Mouse (Mus musculus) G1E (cell line): ENCODE results near the gene Atrnl1. TPM values are rescaled to one million over a fixed set of nuclear protein-coding genes. Genes with fewer than 3 reads are reported as not detected.

Experiments used
- ATAC-seq: 2 replicates; pipeline ENCODE4 v1.8.0; 2016; ENCODE audit warnings: mild to moderate bottlenecking; ENCODE audit not compliant: insufficient number of reproducible peaks, poor library complexity, low FRiP score, severe bottlenecking; ENCODE audit errors: extremely low read depth
- DNase-seq: peaks from one replicate; pipeline ENCODE4 v3.0.0; 2012; ENCODE audit warnings: low spot score
- H3K27me3 ChIP-seq: 2 replicates; pipeline ENCODE4 v1.6.1; 2012; ENCODE audit warnings: mild to moderate bottlenecking, low read length, inconsistent platforms; ENCODE audit not compliant: insufficient read depth
- H3K36me3 ChIP-seq: replicated peaks from 2 replicates; pipeline ENCODE3; 2012; ENCODE audit warnings: mild to moderate bottlenecking, inconsistent platforms
- H3K4me1 ChIP-seq: 2 replicates; pipeline ENCODE4 v1.6.1; 2012; ENCODE audit warnings: low read depth, low read length, inconsistent platforms, mixed read lengths; ENCODE audit not compliant: insufficient read depth
- H3K4me3 ChIP-seq: 2 replicates; pipeline ENCODE4 v1.5.1; 2012; ENCODE audit warnings: low read depth, mild to moderate bottlenecking, inconsistent platforms, low read length, moderate library complexity, mixed read lengths
- H3K9me3 ChIP-seq: replicated peaks from 2 replicates; pipeline ENCODE4 v1.6.1; 2012; ENCODE audit warnings: inconsistent platforms
- CTCF ChIP-seq: IDR thresholded peaks from 2 replicates; pipeline ENCODE4 v1.5.1; 2012; ENCODE audit warnings: low read depth, low read length, inconsistent platforms, mixed read lengths
- GATA1 ChIP-seq: IDR thresholded peaks from 2 replicates; pipeline ENCODE4 v1.6.1; 2012; ENCODE audit warnings: borderline replicate concordance, low read length, inconsistent platforms, mixed read lengths
- GATA2 ChIP-seq: IDR thresholded peaks from 2 replicates; pipeline ENCODE4 v1.6.1; 2012; ENCODE audit warnings: low read depth, low read length, inconsistent platforms, borderline replicate concordance
- POLR2AphosphoS5 ChIP-seq: IDR thresholded peaks from 2 replicates; pipeline ENCODE4 v1.6.1; 2012; ENCODE audit warnings: low read depth, low read length, inconsistent platforms; ENCODE audit not compliant: insufficient replicate concordance
- TAL1 ChIP-seq: conservative IDR thresholded peaks from 2 replicates; pipeline ENCODE4 v1.6.1; 2012; ENCODE audit warnings: low read depth, low read length, inconsistent platforms, mixed read lengths
- polyA plus RNA-seq: library from polyadenylated mRNA; stranded (reverse); fragments of >175 nt; gene quantifications from 2 replicates; pipeline ENCODE4 v1.2.3, GENCODE M21; 2012
- total RNA-seq, 2 experiments: library from RNA; stranded (forward) in 1 of 2; stranded (reverse) in 1 of 2; fragments of 200-1000 nt in 1 of 2; fragments of >200 nt in 1 of 2; fragmentation: Nextera tagmentation in 1 of 2; gene quantifications; 2 replicates each; pipeline ENCODE4 v1.2.3; 2014 to 2017

Atrnl1 gene
- total and polyA plus RNA-seq, 3 experiments, result 0.52 to 5.8 (median 3.2) TPM

DNA sequence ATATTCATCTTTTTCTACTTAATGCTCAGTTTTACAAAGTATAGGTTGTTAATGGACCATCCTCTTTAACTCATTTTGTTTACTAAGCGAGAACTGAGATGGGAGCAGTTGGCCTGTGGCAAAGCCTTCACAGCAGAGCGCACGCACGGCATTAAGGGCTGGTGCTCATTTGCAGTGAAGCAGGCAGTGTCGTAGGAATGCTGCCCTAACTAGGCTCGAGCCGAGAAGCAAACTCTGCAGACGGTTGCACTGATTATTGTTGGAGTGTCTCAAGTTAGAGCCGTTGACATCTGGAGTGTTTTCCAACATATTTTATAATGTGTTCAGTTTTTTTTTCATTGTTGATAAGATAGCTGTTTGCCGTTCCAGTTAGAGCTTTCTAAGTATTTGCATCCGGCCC lies 206.9 kb downstream of the Atrnl1 start:
- ATAC-seq, result no peak
- Histone ChIP-seq H3K9me3 (peaks cover 13% of the 10 kb centered on the region), H3K36me3 (no peaks in the 10 kb centered on the region), H3K4me3 (no peak overlapping the region), H3K4me1 (no peaks in the 10 kb centered on the region), H3K27me3 (no peaks in the 10 kb centered on the region)
- no peak for TF ChIP-seq CTCF
- TF ChIP-seq GATA2, result no peak
- TF ChIP-seq POLR2AphosphoS5, result no peak
- TF ChIP-seq TAL1, result no peak
- TF ChIP-seq GATA1, result no peak
- no peak for DNase-seq

- H3K4me3 ChIP-seq, result no peak overlapping the region
- no peak for ATAC-seq
- no peaks in the 10 kb centered on the region for H3K27me3 ChIP-seq
- H3K9me3 ChIP-seq, result peaks cover 6% of the 10 kb centered on the region
- no peaks in the 10 kb centered on the region for H3K36me3 ChIP-seq
- DNase-seq, result no peak
- no peaks in the 10 kb centered on the region for H3K4me1 ChIP-seq
- TF ChIP-seq GATA2 (no peak), TAL1 (no peak), GATA1 (no peak), POLR2AphosphoS5 (no peak), CTCF (no peak)
These were observed 212.6 kb downstream of the Atrnl1 start for GRCm38 (mm10) chr19:57823446-57823845.

GRCm38 (mm10) chr19:57825271-57826207 lies 214.7 kb downstream of the Atrnl1 start:
- no peak for DNase-seq
- Histone ChIP-seq H3K4me1 (no peaks in the 10 kb centered on the region), H3K9me3 (peaks cover 6% of the 10 kb centered on the region), H3K36me3 (no peaks in the 10 kb centered on the region), H3K27me3 (no peaks in the 10 kb centered on the region), H3K4me3 (no peak overlapping the region)
- ATAC-seq, result no peak
- TF ChIP-seq GATA1 (no peak), GATA2 (no peak), TAL1 (no peak), POLR2AphosphoS5 (no peak), CTCF (no peak)

GRCm38 (mm10) chr19:57833083-57833482 lies 222.2 kb downstream of the Atrnl1 start:
- Histone ChIP-seq H3K4me3 (no peak overlapping the region), H3K27me3 (no peaks in the 10 kb centered on the region), H3K9me3 (peaks cover 4% of the 10 kb centered on the region; the same call in 1 of the 2 replicates), H3K36me3 (no peaks in the 10 kb centered on the region), H3K4me1 (no peaks in the 10 kb centered on the region)
- no peak for DNase-seq
- TF ChIP-seq TAL1 (no peak), GATA2 (no peak), GATA1 (no peak), CTCF (no peak), POLR2AphosphoS5 (no peak)
- ATAC-seq, result no peak

GRCm38 (mm10) chr19:57837882-57838281 lies 227.0 kb downstream of the Atrnl1 start:
- TF ChIP-seq TAL1, result no peak
- TF ChIP-seq CTCF, result no peak
- TF ChIP-seq POLR2AphosphoS5, result no peak
- TF ChIP-seq GATA2, result no peak
- TF ChIP-seq GATA1, result no peak
- H3K36me3 ChIP-seq, result no peaks in the 10 kb centered on the region
- no peak for ATAC-seq
- DNase-seq, result no peak
- no peaks in the 10 kb centered on the region for H3K4me1 ChIP-seq
- H3K9me3 ChIP-seq, result peaks cover 9% of the 10 kb centered on the region; the same call in 1 of the 2 replicates
- no peak overlapping the region for H3K4me3 ChIP-seq
- no peaks in the 10 kb centered on the region for H3K27me3 ChIP-seq

DNA sequence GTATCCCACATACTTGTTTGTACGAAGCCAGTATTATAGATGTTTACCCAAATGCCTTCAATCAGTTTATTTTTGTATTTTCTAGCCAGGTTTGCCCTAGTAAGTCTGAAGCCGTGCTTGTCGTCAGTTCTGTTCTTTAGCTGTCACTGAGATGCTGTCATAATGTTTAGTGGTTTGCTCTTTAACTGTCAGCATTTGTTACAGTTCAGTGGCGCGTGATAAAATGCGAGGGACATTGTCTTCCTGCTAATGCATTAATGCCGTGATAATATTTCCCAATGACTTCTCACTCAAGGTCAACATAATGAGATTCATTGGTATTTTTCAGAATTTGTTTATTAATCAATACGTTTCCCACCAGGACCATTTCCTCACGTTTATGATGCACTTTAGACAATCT lies 227.7 kb downstream of the Atrnl1 start:
- H3K4me3 ChIP-seq, result no peak overlapping the region
- ATAC-seq (no peak), DNase-seq (no peak)
- no peaks in the 10 kb centered on the region for H3K4me1 ChIP-seq
- peaks cover 9% of the 10 kb centered on the region; the same call in 1 of the 2 replicates for H3K9me3 ChIP-seq
- TF ChIP-seq POLR2AphosphoS5, result no peak
- TF ChIP-seq TAL1, result no peak
- TF ChIP-seq GATA2, result no peak
- TF ChIP-seq CTCF, result no peak
- TF ChIP-seq GATA1, result no peak
- no peaks in the 10 kb centered on the region for H3K36me3 ChIP-seq
- no peaks in the 10 kb centered on the region for H3K27me3 ChIP-seq

- H3K9me3 ChIP-seq, result peaks cover 6% of the 10 kb centered on the region; the same call in 1 of the 2 replicates
- no peaks in the 10 kb centered on the region for H3K27me3 ChIP-seq
- no peaks in the 10 kb centered on the region for H3K4me1 ChIP-seq
- DNase-seq (no peak), ATAC-seq (no peak)
- TF ChIP-seq CTCF (no peak), GATA2 (no peak), TAL1 (no peak), GATA1 (no peak), POLR2AphosphoS5 (no peak)
- no peak overlapping the region for H3K4me3 ChIP-seq
- H3K36me3 ChIP-seq, result no peaks in the 10 kb centered on the region
These were observed 239.1 kb downstream of the Atrnl1 start for GRCm38 (mm10) chr19:57849915-57850314.
